Mouse (Mus musculus): Measurements from ENCODE around the gene Ifit2.

DNA sequence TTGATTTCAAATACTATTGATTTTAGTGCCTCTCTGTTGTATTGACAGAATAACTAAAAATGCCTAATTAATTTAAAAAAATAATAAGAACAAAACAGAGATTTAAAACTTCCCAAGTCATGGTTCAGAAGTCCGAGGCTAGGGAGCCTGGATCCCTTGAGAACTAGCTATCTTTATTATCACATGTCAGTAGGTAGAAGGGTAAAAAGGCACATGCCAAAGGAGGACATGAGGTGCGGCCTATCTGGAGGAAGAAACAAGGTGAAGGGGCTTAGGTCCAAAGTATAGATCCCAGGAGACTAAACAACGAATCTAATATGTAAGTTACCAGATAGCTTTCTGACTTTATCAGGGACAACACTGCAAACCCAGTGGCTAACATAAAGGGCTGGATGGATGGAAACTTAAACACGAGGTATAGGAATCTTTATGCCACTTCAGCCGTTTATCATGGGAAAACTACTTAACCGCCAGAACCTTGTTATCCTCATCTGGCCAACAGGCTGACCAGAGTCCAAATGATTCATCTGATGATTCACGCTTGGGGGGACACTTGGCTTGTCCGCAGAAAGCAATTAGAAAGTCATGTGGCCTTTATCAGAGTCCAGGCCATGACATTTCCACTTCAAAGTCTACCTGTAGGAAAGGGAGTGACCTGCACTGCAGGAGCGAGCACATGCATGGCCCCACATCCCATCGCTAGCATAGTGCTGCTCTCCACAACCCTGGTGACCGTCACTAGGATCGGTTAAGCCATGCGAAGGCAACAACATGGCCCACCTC is 32.5 kb upstream of the Ifit2 start:
- TF ChIP-seq MAFK (IDR thresholded peaks at IDR 0.05; ENCODE audit: insufficient read depth, low read depth, low read length) (no peak), HCFC1 (IDR thresholded peaks at IDR 0.05; ENCODE audit: borderline replicate concordance, insufficient read depth, low read length) (no peak), ZC3H11A (IDR thresholded peaks at IDR 0.05; ENCODE audit: borderline replicate concordance, low read depth, low read length) (no peak), CHD2 (IDR thresholded peaks at IDR 0.05; ENCODE audit: low read depth, low read length) (no peak)
